Mouse (Mus musculus) spleen, adult 2 months (tissue): ENCODE measurements around the gene Tmem223. TPM values are rescaled to one million over a fixed set of nuclear protein-coding genes. Genes with fewer than 3 reads are reported as not detected.
A peak's percentile ranks its signal among the peaks of the same experiment; 100 is the strongest.
"Not testable (repeated sequence)": the region's sequence is repeated elsewhere in the genome, so short reads cannot be mapped to it uniquely, and the experiment has no call there.

Experiments used
- DNase-seq, 2 experiments: peaks; one replicate each; pipeline versions ENCODE4 v3.0.0 to v3.0.0-alpha.2; 2012 to 2021; ENCODE audit warnings: low spot score in 2 of 2, low read depth in 1 of 2
- H3K27ac ChIP-seq: fragments of 200-500 bp; 2 replicates; pipeline ENCODE4 v1.5.1; 2012; ENCODE audit warnings: low read length, inconsistent platforms; ENCODE audit not compliant: insufficient read depth
- H3K27me3 ChIP-seq: fragments of 200-500 bp; 2 replicates; pipeline ENCODE4 v1.6.1; 2012; ENCODE audit warnings: mild to moderate bottlenecking, moderate library complexity, low read length, inconsistent platforms; ENCODE audit not compliant: control insufficient read depth, insufficient read depth
- H3K36me3 ChIP-seq: fragments of 200-500 bp; 2 replicates; pipeline ENCODE4 v1.6.1; 2012; ENCODE audit warnings: mild to moderate bottlenecking, low read length, inconsistent platforms; ENCODE audit not compliant: control insufficient read depth, insufficient read depth
- H3K4me1 ChIP-seq: fragments of 200-500 bp; 2 replicates; pipeline ENCODE4 v1.6.1; 2011; ENCODE audit warnings: inconsistent platforms; ENCODE audit not compliant: control insufficient read depth, insufficient read depth, insufficient read length
- H3K4me3 ChIP-seq: fragments of 200-500 bp; 2 replicates; pipeline ENCODE4 v1.5.1; 2011; ENCODE audit warnings: mild to moderate bottlenecking, inconsistent platforms; ENCODE audit not compliant: insufficient read depth, insufficient read length; ENCODE audit errors: extremely low read depth
- CTCF ChIP-seq: fragments of 200-500 bp; IDR thresholded peaks from 2 replicates; pipeline ENCODE4 v1.5.1; 2011; ENCODE audit warnings: mild to moderate bottlenecking, inconsistent platforms; ENCODE audit not compliant: insufficient read depth, insufficient read length, insufficient replicate concordance; ENCODE audit errors: extremely low read depth
- POLR2A ChIP-seq: fragments of 200-500 bp; IDR thresholded peaks from 2 replicates; pipeline ENCODE4 v1.6.1; 2011; ENCODE audit warnings: low read depth, low read length, inconsistent platforms
- WGBS: fragments of 180-500 bp; shearing (Covaris S2); methylation state at CpG from one replicate; pipeline ENCODE4 v1.1.7; 2018; 5-methylcytosine and 5-hydroxymethylcytosine counted together
- polyA plus RNA-seq: library from polyadenylated mRNA; depleted of rRNA; stranded (reverse); fragments of >200 nt; gene quantifications from 2 replicates; pipeline ENCODE4 v1.2.3, GENCODE M21; 2012

Tmem223 gene
- polyA plus RNA-seq, 1 experiment = 86.1 TPM

DNA sequence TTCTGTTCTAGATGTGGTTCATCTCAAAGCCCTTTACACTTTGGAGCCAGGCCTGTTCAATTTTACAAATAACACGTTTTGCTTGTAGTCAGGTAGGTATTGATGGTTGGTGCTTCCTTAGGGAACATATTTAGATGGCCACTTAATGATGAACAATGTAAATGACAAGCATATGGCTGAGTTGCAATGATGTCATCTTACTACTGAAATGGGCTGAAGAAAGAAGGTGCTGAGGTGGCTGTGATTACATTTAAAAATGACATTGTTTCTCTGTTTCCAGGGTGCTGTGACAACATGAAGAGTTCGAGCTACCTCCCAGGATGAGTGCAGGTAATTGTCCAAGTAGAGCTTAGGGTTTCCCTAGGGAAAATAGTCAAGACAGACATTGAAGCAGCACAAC is 46.4 kb upstream of the Tmem223 start:
- no peaks in the 10 kb centered on the region for H3K4me1 ChIP-seq
- H3K4me3 ChIP-seq = peak overlapping the region; percentile 81; the same call in 1 of the 2 replicates
- WGBS = 6% methylated on average over 2 of the region's 2 CpGs
- no peak for TF ChIP-seq POLR2A
- no peak for TF ChIP-seq CTCF
- no peak overlapping the region for H3K27ac ChIP-seq
- no peak for DNase-seq
- peaks cover 19% of the 10 kb centered on the region for H3K36me3 ChIP-seq
- H3K27me3 ChIP-seq = no peaks in the 10 kb centered on the region

DNA sequence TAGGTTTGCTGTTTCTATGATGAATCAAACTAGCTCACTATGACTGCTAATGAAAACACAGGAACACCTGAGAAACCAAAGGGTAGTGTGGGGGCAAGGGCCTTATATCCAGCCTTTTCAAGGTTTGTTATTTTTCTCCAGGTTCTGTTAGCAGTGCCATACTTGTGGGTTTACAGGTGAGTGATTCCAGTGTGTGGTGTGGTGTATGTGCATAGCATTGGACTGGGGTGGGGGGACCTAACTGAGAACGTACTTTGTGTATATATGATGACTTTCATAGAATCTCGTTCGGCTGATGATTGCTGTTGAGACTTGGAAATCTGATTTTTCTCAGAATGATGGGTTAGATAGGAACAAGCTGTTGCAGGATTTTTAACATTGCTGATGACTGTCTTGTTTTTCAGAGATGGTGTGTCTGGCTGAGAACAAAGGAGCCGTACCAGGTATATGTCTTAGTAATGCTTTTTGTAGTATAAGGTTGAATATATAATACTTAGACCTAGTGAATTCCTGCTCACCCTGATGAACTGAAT is 45.6 kb upstream of the Tmem223 start:
- Histone ChIP-seq H3K4me1 (no peaks in the 10 kb centered on the region), H3K4me3 (no peak overlapping the region), H3K27me3 (no peaks in the 10 kb centered on the region), H3K27ac (no peak overlapping the region), H3K36me3 (peaks cover 19% of the 10 kb centered on the region)
- WGBS = 64% methylated on average over 4 of the region's 4 CpGs
- TF ChIP-seq CTCF = no peak
- TF ChIP-seq POLR2A = no peak
- no peak for DNase-seq

DNA sequence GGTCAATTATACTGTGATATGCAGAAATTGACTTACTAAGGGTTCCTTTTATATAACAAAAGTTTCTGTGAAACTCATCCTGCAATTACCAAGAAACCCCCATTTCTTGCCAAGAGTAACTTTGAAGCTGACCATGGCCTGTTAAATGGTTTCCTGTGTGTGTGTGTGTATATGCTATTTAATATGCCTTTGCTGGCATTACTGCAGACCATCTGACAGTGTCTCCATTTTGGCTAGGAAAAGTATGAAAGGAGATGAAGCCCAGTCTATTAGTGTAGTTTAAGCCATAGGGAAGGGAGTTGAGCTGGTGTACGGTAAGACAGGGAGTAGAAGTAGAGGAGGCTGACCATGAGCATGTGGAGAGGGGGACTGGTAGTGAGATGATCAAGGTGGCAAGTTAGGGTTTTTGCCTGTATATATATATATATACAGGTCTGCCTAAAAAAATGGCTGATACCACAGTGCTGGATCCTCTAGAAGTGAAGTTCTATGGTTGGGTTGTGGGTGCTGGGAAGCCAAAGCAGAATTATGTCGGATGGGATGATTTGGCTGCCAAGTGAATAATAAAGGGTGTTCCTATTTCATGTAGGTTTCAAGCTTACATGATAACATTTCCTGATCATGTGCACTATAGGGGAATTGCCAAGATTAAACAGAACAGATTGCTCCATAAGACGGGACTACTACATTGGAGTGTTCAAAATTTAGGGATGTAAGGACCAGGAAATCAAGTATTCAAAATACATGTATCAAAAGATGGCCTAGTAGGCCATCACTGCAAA is 44.0 kb upstream of the Tmem223 start:
- H3K27me3 ChIP-seq = no peaks in the 10 kb centered on the region
- H3K4me1 ChIP-seq = no peaks in the 10 kb centered on the region
- H3K27ac ChIP-seq = no peak overlapping the region
- WGBS = 71% methylated on average over 3 of the region's 3 CpGs
- no peak overlapping the region for H3K4me3 ChIP-seq
- TF ChIP-seq CTCF (no peak), POLR2A (no peak)
- DNase-seq = no peak
- H3K36me3 ChIP-seq = peaks cover 19% of the 10 kb centered on the region

DNA sequence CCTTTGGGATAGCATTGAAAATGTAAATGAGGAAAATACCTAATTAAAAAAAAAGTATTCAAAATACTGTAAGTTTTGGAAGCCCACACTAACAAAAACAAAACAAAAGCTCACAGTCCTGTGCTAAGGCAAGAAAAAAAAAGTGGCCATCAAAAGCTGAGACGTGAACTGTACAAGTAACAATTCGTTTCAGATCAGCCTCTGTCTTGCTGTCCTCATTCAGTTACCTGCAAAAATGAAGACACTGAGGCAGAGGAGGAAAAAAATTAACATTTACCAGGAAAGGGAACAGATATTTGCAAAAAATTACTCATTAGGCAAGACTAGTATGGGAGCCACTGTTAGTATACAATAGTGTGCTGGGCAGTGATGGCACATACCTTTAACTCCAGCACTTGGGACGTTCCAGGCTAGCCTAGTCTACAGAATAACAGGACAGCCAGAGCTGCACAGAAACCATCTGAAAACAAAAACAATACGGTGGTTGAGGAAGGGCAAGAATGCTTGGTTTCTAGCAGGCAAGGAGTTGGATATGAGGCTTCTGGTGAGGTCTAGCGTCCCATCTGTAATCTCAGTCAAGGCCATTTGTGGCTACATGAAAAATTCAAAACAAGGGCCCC is 43.2 kb upstream of the Tmem223 start:
- TF ChIP-seq CTCF = no peak
- no peak for TF ChIP-seq POLR2A
- no peak overlapping the region for H3K27ac ChIP-seq

DNA sequence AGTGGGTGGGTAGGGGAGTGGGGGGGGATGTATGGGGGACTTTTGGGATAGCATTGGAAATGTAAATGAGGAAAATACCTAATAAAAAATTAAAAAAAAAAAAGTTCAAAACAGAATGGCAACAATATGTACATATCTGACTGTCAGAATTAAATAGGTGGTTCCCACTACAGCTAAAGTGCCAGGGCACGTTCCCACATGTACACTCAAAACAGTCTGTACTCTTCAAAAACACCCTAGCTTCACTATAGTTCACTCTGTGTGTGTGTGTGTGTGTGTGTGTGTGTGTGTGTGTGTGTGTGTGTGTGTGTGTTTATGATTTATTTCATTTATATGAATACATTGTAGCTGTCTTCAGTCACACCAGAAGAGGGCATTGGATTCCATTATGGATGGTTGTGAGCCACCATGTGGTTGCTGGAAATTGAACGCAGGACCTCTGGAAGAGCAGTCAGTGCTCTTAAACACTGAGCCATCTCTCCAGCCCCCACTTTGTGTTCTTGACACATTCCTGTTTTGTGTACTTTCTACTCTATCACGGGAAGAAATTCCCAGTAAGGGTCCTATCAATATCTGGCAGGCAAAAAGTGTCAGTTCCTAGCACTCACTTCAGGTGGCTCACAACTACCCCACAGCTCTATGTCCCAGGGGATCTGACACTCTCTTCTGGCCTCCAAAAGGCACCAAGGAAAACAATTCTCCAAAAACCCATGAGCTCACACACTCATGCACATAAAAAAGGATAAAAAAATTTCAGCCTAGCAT is 42.3 kb upstream of the Tmem223 start:
- not testable (repeated sequence) for H3K4me1 ChIP-seq, H3K27ac ChIP-seq, H3K4me3 ChIP-seq, H3K27me3 ChIP-seq, DNase-seq
- H3K36me3 ChIP-seq = peaks cover 19% of the 10 kb centered on the region
- WGBS = 69% methylated on average over 3 of the region's 3 CpGs

More for the DNA sequence above, 43.2 kb upstream of the Tmem223 start:
- 56% methylated on average over 5 of the region's 5 CpGs for WGBS
- no peaks in the 10 kb centered on the region for H3K27me3 ChIP-seq
- H3K4me3 ChIP-seq = no peak overlapping the region
- no peak for DNase-seq
- H3K4me1 ChIP-seq = no peaks in the 10 kb centered on the region
- H3K36me3 ChIP-seq = peaks cover 19% of the 10 kb centered on the region

DNA sequence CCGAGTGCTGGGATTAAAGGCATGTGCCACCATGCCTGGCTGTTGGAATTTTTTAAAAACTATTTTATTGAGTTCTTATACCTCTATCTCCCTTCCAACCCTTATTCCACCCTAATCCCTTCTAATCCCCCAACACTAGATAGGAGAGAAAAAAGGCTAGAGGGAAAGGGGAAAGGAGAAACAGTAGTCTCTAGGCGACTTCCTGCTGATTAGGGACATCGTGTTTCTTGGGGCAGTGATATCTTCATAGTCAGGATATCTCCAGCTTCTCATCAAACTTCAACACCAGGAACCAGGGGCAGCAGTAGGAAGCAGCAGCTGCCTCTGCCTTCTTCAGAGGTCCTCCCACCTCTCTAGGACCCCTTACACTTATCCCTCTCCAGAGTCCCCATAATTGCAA is 36.5 kb upstream of the Tmem223 start:
- no peak for DNase-seq
- 65% methylated on average over 3 of the region's 3 CpGs for WGBS
- Histone ChIP-seq H3K4me3 (no peak overlapping the region), H3K27ac (no peak overlapping the region), H3K36me3 (peaks cover 8% of the 10 kb centered on the region), H3K27me3 (peaks cover 1% of the 10 kb centered on the region; the same call in 1 of the 2 replicates), H3K4me1 (no peaks in the 10 kb centered on the region; the same call in 1 of the 2 replicates)
- TF ChIP-seq CTCF (no peak), POLR2A (no peak)
